Mouse (Mus musculus): Measurements from ENCODE around the gene Gm266.

Gene Gm266

DNA sequence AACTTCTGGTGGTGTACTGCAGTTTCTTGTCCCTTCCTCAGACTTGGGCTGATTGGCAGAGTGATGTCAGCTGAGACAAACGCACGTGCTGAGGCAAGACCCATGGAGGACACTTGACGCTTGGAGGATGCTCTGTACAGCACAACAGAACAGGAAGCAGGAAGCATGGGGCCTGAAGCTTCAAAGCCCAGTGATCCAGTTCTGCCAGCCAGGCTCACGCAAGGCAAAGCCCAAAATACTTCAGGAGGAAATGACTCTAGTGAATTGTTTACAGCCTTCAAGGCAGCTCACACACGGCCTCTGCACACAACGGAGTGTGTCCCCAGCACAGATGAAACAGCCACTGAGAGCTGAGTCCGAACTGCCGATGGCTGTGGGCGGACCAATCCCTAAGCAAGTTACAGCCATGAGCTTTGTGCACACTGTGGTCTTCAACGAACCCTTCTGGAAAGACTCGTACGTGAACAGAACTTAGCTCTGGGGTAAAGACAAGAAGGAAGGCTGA, 17.5 kb upstream of the Gm266 start:
- DNase-seq (ENCODE audit: extremely low spot score): no peak

DNA sequence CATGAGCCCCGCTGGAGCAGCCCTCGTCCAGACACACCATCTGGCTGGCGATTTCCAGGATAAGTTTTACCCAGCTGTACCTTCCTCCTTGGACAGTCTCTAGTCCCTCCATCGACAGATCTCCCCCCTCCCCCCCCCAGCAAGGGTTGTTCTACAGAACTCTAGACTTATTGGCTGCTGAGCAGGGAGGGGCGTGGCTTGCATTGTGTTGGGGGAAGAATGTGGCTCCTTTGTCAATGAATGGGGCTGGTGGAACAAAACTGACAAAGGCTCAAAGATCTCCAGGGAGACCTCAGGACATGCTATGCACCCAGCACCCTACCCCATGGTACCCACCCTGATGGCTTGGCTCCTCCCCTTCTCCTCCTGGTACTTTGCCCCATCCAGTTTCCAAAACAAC, 15.1 kb upstream of the Gm266 start:
- peak; percentile 76 for DNase-seq (ENCODE audit: extremely low spot score)

DNA sequence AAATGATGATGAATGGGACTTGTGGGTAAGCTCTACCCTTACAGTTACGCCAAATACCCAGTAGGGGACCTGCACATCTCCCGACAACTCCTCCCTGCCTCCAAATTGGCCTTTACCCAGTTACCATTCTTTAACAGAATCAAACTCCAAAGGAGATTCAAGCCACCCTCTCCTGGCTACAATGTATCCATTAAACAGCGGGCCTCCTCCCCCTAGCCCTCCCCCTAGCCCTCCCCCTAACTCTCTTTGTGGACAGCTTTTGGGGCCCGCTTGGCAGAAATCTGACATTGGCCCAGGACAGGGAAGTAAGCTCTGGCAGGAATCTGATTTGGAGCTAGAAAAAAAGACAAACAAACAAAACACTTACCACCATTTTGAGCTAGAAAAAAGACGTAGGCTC, 14.0 kb upstream of the Gm266 start:
- no peak for DNase-seq (ENCODE audit: extremely low spot score)

DNA sequence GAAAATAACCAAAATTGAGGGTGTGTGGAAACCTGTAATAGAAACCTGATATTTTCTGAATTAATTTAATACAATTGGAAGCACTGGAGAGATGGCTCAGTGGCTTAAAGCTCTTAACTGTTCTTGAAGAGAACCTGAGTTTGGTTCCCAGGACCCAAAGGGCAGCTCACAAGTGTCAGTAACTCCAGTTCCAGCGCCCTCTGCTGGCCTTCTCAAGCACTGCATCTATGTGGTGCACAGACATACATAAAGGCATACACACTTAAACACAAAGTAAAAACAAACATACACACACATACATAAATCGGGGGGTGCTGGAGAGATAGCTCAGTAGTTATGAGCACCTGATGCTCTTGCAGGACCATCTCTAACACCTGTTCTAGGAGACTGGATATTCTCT, 11.5 kb upstream of the Gm266 start:
- DNase-seq (ENCODE audit: extremely low spot score): no peak

DNA sequence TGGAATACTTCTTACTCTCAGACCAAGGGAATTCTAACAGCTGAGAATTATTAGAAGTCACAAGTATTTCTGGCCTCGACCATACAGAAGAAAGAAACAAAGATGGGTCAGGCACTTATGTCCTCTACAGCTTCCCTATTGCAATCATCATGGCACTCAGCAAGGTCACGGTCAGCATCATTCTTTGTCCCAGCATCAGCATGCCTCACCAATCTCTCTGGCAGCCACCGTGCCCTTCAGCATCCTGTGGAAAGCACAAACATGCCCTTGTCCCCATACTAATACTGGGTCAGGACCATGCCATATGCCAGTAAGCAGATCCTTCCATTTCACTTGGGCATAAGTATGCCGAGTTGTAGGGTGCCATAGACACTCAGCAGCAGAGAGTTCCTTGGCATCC, 9.3 kb upstream of the Gm266 start:
- no peak for DNase-seq (ENCODE audit: extremely low spot score)

DNA sequence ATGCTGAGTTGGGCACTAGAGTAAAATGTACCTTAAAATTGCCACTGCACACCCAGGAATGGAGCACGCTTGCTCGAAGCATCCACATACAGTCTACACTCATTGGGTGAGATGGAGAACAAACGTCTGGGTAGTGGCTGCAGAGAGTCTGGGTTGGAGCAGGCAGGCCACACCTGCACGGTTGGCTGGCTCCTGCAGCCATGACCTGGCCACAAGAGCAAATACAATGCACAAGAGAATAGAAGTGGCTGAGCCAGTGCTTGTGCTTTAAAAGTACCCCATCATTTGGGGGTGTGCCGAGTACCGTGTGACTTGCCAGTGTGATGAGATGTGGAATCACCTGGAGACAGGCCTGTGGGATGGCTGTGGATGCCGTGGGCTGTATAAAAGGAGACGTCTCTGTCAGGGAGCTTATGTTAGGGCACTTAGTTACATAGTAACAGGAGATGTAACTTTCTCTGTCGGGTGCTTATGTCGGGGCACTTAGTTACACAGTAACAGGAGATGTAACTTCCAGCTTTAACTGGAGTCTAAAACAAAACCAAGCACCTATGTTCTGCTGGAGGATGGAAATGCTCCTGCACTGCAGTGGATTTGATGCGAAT, 3.7 kb upstream of the Gm266 start:
- no peak for DNase-seq (ENCODE audit: extremely low spot score)

DNA sequence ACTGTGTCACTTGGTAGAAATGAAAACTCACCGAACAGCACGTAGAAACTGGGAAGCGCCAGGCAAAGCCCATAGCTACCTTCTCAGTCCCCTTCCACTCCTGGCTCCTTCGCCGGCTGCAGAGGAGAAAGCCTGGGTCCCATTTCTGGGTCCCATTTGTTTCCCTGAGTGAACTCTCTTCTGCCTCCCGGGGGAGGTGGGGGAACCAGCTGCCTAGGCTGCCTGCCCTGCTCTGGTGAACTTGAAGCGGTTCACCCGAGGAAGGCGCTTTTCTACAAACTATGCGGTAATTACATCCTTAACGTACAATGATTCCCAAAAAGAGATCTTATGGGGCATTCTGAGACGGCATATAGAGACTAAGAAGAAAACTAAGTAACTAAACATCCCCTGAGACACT, 832 bp upstream of the Gm266 start:
- DNase-seq (ENCODE audit: extremely low spot score): no peak

DNA sequence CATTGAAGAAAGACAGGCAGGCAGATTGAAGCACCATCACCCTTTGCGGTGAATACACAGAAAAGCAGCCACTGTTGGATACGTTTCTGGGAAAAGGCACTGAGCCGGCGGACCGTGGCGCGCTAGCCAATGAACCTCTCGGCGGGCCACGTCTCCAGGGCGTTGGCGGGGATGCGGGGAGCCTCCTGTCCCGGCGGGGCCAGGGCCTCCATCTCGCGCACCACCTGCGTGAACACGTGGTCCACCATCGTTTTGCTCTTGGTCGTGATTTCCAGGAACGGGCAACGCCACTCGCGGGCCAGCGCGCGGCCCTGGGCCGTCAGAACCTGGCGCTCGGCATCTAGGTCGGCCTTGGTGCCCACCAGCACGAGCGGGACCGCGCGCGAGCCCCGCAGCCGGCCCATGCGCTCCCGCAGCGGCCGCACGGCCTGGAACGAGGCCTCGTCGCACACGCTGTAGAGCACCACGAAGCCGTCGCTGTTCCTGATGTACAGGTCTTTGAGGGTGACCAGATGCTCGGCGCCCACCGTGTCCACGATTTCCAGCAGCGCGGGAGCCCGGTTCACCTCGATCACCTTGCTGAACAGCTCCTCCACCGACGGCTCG, 474 bp downstream of the Gm266 start:
- DNase-seq (ENCODE audit: extremely low spot score): peak; percentile 34

DNA sequence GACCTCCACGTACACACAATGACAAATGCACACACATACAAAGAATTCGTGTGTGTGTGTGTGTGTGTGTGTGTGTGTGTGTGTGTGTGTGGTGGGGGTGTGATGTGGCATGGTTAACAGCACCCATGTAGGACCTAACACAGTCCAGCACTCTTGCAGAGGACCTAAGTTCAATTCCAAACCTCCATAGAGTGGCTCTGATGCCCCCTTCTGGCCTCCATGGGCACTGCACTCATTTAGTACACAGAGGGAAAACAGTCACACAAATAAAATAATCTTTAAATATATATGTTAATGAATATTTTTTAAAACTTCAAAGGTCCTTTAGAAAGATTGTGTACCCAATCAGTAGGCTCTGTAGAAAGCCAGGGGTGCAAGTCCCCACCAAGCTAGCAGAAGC, 5.7 kb downstream of the Gm266 start:
- DNase-seq (ENCODE audit: extremely low spot score): no peak

DNA sequence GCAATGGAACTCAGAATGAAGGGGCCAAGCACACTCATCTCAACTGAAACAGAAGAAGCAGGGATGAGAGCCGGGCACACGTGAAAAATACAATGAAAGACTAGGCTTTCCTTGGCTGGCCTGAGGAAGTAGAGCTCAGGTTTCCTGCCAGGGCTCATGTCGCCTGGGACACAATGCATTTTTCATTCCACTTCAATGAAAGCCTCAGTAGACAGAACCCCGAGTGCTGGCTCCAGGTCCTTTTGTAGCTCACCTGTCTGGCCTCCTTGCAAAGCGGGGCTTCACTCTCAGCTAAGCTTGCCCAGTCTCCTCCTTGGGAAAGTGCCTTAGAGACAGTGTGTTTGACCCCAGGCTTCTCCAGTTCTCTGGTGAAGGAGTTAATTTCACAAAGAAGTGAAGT, 6.7 kb downstream of the Gm266 start:
- DNase-seq (ENCODE audit: extremely low spot score): no peak

DNA sequence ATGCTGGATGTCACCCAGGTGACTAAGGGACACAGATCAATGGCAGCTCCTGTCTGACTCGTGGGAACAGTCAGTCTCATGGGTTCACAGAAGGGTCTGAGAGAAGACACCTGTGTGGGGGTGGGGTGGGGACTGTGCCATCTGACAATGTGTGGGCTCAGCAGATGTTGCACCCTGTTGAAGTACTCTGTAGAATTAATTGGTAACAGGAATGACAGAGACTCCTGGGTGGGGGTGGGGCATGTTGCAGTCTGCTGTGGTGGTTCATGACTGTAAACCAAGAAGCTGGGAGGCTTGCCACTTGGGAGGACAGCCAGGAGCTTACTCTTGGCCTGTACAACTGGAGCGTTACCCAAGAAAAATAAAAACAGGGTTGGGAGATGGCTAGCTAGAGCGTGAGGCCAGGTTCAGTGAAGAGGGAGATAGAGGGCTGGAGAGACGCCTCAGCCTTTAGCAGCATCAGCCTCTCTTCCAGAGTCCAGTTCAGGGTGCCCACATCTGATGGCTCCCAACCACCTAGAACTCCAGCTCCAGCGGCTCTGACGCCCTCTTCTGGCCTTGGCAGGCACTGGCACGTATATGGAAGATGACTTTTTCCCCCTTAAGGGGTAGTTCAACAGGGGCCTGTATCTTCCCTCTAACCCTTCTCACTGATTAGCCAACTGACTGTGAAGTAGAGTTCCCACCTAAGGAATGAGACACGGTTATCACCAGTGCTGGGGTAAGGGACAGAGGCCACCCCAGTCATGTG, 10.6 kb downstream of the Gm266 start:
- no peak for DNase-seq (ENCODE audit: extremely low spot score)

DNA sequence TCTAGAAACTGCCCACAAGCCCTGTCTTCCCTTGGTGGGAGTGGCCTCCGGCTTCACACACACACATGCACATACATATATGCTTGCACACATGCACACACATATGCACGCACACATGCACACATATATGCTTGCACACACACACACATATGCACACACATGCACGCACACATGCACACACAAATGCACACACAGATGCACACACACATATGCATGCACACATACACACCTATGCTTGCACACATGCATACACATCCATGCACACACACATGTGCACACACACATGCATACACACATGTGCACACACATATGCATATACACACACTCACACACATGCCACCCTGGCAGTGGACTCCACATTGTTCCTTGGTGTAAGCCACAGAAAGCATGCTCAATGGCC, 11.2 kb downstream of the Gm266 start:
- DNase-seq (ENCODE audit: extremely low spot score): no peak

DNA sequence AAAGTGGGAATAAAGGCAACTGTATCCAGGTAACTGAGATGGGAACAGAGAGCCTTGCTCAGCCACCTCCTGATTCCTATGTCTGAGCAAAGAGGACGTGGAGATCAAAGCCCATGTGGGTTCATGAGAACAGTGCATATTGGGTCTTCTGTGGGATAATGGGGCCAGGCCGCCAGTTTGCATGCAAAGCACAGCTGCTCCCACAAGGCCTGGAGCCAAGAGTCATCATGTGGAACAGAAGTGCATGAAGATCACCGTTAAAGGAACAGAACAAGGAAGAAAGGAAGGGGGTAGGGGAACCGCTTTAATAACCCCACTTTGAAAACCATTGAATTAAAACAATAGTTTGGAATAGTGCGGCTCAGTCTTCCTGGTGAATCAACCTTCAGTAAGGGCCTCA, 12.7 kb downstream of the Gm266 start:
- DNase-seq (ENCODE audit: extremely low spot score): no peak

DNA sequence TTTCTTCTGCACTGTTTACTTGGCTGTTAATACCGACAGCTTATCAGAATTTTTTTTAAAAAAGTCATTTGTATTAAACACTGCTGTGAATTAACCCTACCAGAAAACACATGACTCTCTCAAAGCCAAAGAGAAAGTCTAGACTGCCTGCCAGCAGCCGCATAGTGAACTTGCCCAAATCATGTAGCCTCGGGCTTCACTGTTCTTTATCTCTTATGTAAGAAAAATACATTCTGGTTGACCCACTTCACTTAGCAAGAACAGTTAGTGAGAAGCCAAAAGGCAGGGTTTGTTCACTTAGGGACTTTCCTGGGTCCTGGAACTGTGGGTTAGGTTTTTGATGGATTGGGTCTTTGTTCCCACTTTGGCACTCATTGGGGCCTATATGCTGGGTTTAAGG, 13.9 kb downstream of the Gm266 start:
- no peak for DNase-seq (ENCODE audit: extremely low spot score)

DNA sequence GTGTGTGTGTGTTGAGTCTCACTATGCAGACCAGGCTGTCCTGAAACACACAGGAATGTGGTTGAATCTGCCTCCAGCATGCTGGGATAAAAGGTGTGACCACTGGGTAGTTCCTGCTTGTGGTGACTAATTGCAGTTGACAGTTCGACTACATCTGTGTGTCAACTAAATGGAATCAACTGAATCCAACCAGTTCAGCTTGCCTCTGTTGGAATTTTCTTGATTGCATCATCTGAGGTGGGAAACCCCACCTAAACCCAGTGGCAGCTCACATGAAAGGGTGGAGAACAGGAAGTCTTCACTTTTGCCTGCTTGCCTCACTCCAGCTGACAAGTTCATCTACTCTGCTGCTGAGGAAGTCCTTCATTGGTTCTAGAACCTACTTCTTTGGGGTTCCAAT, 14.5 kb downstream of the Gm266 start:
- DNase-seq (ENCODE audit: extremely low spot score): no peak

DNA sequence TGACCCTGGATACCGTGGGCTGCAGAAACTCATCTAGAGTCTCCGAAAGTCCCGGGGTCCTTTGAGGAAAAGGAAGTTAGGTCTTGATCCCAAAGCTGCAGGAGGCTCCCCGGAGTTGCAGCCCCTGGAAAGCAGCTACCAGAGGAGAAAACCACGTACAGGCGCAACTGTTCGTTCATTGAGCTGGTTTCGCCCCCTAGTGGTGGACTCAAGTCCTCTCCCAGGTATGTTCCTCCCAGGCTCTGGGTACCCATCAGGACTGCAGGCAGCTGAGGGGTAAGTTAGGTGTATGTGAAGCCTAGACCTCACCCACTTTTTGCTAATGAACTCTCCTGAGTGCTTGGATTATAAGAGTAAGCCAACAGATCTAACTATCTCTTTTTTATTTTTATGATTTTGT, 16.1 kb downstream of the Gm266 start:
- peak; percentile 74 for DNase-seq (ENCODE audit: extremely low spot score)

DNA sequence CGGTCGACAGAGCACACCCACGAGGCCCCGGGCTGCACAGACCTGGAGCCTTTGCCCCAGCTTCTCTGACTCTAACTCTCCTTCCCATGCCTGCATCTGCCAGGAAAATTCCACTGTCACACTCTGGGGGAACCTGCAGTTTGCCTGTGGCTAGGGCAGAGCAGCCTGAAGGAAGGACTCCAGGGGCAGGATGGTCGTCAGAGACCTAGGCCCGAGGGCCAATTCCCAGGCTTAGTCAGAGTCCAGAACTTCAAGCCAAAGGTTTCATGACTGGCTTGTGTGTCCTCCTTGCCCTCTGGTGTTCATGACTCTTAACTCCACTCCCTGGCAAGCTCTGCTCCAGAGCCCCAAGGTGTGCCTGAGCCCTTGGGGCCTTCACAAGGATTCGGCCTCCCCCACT, 17.4 kb downstream of the Gm266 start:
- no peak for DNase-seq (ENCODE audit: extremely low spot score)

DNA sequence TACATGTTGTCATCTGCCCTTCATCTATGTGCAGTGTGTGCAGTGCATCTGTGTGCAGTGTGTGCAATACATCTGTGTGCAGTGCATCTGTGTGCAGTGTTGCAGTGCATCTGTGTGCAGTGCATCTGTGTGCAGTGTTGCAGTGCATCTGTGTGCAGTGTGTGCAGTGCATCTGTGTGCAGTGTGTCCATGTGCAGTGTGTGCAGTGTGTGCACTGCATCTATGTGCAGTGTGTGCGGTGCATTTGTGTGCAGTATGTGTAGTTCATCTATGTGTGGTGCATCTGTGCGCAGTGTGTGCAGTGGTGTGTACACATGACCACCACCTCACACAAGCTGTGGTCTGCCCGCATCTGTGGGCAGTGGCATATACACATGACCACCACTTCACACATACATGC, 19.3 kb downstream of the Gm266 start:
- DNase-seq (ENCODE audit: extremely low spot score): no peak

DNA sequence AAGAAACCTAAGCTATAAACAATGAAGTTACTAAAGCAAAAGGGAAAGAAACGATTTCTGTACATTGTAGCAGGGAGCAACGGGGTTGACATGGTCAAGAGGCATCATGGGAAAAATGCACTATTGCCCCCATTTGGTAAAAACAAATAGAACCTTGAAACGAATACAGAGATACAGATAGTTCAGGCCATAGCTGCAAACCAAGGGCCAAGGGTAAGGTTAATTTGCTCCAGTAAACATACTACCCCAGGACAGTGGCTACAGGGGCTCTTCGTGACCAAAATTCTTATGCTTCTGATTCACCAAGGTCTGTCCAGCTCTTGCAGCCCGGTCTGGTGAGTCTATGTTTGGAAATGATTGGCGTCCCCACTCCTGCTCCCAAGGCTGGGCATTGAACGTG, 22.1 kb downstream of the Gm266 start:
- no peak for DNase-seq (ENCODE audit: extremely low spot score)

DNA sequence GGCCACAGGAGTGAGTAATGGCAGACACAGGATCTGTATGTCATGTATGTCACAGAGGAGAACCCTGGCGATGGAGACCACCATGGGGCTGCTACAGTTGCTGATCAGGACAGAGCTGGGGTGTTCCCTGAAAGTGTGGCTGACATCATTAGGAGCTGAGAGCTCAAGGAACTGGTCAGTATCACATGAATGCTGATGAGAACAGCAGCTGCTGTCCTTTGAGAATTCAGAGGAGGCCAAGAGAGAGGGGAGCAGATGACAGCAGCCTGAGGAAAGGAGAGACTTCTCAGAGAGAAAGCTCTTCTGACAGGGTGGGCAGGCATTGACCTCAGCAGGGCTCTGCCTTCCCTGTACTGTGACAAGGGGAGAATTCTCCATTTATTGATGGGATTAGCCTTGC, 27.9 kb downstream of the Gm266 start:
- no peak for DNase-seq (ENCODE audit: extremely low spot score)

DNA sequence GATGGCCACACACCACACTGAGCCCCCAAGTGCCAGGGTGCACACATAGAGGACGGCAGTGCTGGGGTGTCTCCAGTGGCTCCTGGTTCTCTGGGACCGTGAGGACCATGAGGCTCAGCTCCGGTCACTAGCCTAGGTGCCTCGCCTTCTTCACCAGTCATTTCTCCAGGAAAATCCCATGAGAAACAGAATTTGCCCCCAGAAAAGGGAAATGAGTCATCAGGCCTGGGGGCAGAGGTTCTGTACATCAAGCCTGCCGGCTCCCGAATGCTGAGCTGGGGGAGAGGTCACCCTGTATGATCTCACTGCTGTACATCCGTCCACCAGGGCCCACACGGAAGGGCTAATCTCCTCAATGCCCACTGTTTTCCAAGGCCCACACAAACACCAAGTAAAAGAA, 29.8 kb downstream of the Gm266 start:
- no peak for DNase-seq (ENCODE audit: extremely low spot score)

DNA sequence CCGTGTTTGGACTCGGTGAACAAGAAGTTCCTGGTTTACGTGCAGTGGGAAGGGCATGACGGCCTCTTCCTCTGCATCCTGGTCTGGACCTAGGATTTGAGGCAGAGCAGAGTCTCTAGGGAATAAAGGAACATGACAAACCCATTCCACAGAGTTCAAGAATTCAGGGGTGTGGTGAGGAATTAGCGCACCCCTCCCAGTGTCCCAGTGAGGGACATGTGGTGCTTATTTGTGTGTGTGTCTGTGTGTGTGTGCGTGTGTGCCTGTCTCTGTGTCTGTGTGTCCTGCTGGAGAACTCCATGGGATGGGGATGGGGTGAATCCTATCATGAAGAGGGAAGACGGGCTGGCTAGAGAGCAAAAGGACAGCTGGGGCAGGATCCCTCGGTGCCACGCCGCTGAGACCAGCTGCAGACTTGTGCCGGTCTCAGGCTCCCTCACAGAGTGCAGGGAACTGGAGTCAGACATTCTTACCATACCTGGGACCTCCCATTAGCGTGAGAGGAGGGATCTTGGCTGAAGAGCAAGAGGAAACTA, 30.2 kb downstream of the Gm266 start:
- no peak for DNase-seq (ENCODE audit: extremely low spot score)

All from embryo, embryonic 9.5 days (tissue).